Mouse (Mus musculus) liver, embryonic 15.5 days (tissue): ENCODE results near the gene Col23a1. TPM values are rescaled to one million over a fixed set of nuclear protein-coding genes. Genes with fewer than 3 reads are reported as not detected.
"Not testable (repeated sequence)": the region's sequence is repeated elsewhere in the genome, so short reads cannot be mapped to it uniquely, and the experiment has no call there.

Experiments
- ATAC-seq: fragments of 200-750 bp; cut with Nextera tagmentation; 2 replicates; pipeline ENCODE4 v1.8.0; 2017; ENCODE audit warnings: moderate number of reproducible peaks, mild to moderate bottlenecking, moderate library complexity; ENCODE audit not compliant: insufficient read depth
- H3K27ac ChIP-seq: fragments of 300-500 bp; sonication (generic); replicated peaks from 2 replicates; pipeline ENCODE4 v1.5.1; 2015; ENCODE audit warnings: mild to moderate bottlenecking, inconsistent platforms
- H3K27me3 ChIP-seq: fragments of 300-500 bp; sonication (generic); 2 replicates; pipeline ENCODE4 v1.6.1; 2015; ENCODE audit warnings: mild to moderate bottlenecking, inconsistent platforms
- H3K36me3 ChIP-seq: fragments of 300-500 bp; sonication (generic); replicated peaks from 2 replicates; pipeline ENCODE4 v1.6.1; 2015; ENCODE audit warnings: moderate library complexity, mild to moderate bottlenecking, inconsistent platforms
- H3K4me1 ChIP-seq: fragments of 300-500 bp; sonication (generic); replicated peaks from 2 replicates; pipeline ENCODE4 v1.6.1; 2015; ENCODE audit warnings: inconsistent platforms
- H3K4me2 ChIP-seq: fragments of 300-500 bp; sonication (generic); 2 replicates; pipeline ENCODE4 v1.6.1; 2015; ENCODE audit warnings: moderate library complexity, mild to moderate bottlenecking, inconsistent platforms
- H3K4me3 ChIP-seq: fragments of 300-500 bp; sonication (generic); replicated peaks from 2 replicates; pipeline ENCODE4 v1.5.1; 2015; ENCODE audit warnings: mild to moderate bottlenecking, inconsistent platforms
- H3K9ac ChIP-seq: fragments of 300-500 bp; sonication (generic); 2 replicates; pipeline ENCODE4 v1.6.1; 2015; ENCODE audit warnings: moderate library complexity, mild to moderate bottlenecking, inconsistent platforms
- H3K9me3 ChIP-seq: fragments of 300-500 bp; sonication (generic); replicated peaks from 2 replicates; pipeline ENCODE4 v1.6.1; 2016; ENCODE audit warnings: inconsistent platforms
- WGBS: fragments of 180-500 bp; shearing (Covaris S2); methylation state at CpG from one replicate; pipeline ENCODE4 v1.1.7; 2015; ENCODE audit warnings: mixed read lengths; ENCODE audit not compliant: insufficient replicate concordance; 5-methylcytosine and 5-hydroxymethylcytosine counted together
- polyA plus RNA-seq: library from polyadenylated mRNA; unstranded; fragments of >200 nt; fragmentation: Nextera tagmentation; extraction: Ambion mirVana; gene quantifications from 2 replicates; pipeline ENCODE4 v1.2.1, GENCODE M21; 2015

Col23a1 gene
- polyA plus RNA-seq, 1 experiment from 2014 or later, result 0.17 TPM

- H3K27ac ChIP-seq, result no peak overlapping the region
- no peak for ATAC-seq
Measured at GRCm38 (mm10) chr11:51351151-51351550, 61.4 kb downstream of the Col23a1 start.

GRCm38 (mm10) chr11:51351841-51352240, 62.1 kb downstream of the Col23a1 start:
- Histone ChIP-seq H3K9ac (no peak overlapping the region), H3K9me3 (no peaks in the 10 kb centered on the region), H3K4me3 (no peak overlapping the region), H3K4me2 (no peak overlapping the region), H3K36me3 (no peaks in the 10 kb centered on the region), H3K27ac (no peak overlapping the region), H3K4me1 (no peaks in the 10 kb centered on the region), H3K27me3 (no peaks in the 10 kb centered on the region)
- no peak for ATAC-seq
- WGBS, result 49% methylated on average over 5 of the region's 5 CpGs

More at GRCm38 (mm10) chr11:51351151-51351550, 61.4 kb downstream of the Col23a1 start:
- H3K9ac ChIP-seq, result no peak overlapping the region
- no peaks in the 10 kb centered on the region for H3K9me3 ChIP-seq
- WGBS, result 65% methylated on average over 9 of the region's 9 CpGs
- no peaks in the 10 kb centered on the region for H3K4me1 ChIP-seq
- H3K36me3 ChIP-seq, result no peaks in the 10 kb centered on the region
- no peak overlapping the region for H3K4me2 ChIP-seq
- H3K4me3 ChIP-seq, result no peak overlapping the region
- H3K27me3 ChIP-seq, result no peaks in the 10 kb centered on the region

GRCm38 (mm10) chr11:51353746-51354145, 64.0 kb downstream of the Col23a1 start:
- no peak overlapping the region for H3K4me3 ChIP-seq
- no peaks in the 10 kb centered on the region for H3K36me3 ChIP-seq
- no peaks in the 10 kb centered on the region for H3K27me3 ChIP-seq
- no peaks in the 10 kb centered on the region for H3K9me3 ChIP-seq
- H3K27ac ChIP-seq, result no peak overlapping the region
- 63% methylated on average over 5 of the region's 5 CpGs for WGBS
- no peaks in the 10 kb centered on the region for H3K4me1 ChIP-seq
- ATAC-seq, result no peak
- H3K9ac ChIP-seq, result no peak overlapping the region
- no peak overlapping the region for H3K4me2 ChIP-seq

- not testable (repeated sequence) for H3K9me3 ChIP-seq, H3K27ac ChIP-seq, H3K36me3 ChIP-seq, ATAC-seq, H3K4me1 ChIP-seq, H3K9ac ChIP-seq, H3K4me2 ChIP-seq, H3K4me3 ChIP-seq, H3K27me3 ChIP-seq
- 65% methylated on average over 9 of the region's 9 CpGs for WGBS
Measured at GRCm38 (mm10) chr11:51358981-51359380, 69.3 kb downstream of the Col23a1 start.

GRCm38 (mm10) chr11:51364353-51364752, 74.6 kb downstream of the Col23a1 start:
- Histone ChIP-seq H3K27me3 (no peaks in the 10 kb centered on the region), H3K27ac (no peak overlapping the region), H3K36me3 (no peaks in the 10 kb centered on the region), H3K4me2 (no peak overlapping the region), H3K4me1 (no peaks in the 10 kb centered on the region), H3K9me3 (no peaks in the 10 kb centered on the region), H3K9ac (no peak overlapping the region), H3K4me3 (no peak overlapping the region)
- no peak for ATAC-seq
- 76% methylated on average over 5 of the region's 5 CpGs for WGBS

- H3K4me3 ChIP-seq, result no peak overlapping the region
- no peaks in the 10 kb centered on the region for H3K4me1 ChIP-seq
- H3K36me3 ChIP-seq, result no peaks in the 10 kb centered on the region
- 14% methylated on average over 5 of the region's 5 CpGs for WGBS
- H3K27me3 ChIP-seq, result peaks cover 8% of the 10 kb centered on the region
- no peaks in the 10 kb centered on the region for H3K9me3 ChIP-seq
- no peak for ATAC-seq
- H3K4me2 ChIP-seq, result no peak overlapping the region
- no peak overlapping the region for H3K9ac ChIP-seq
- H3K27ac ChIP-seq, result no peak overlapping the region
Measured at GRCm38 (mm10) chr11:51367334-51367733, 77.6 kb downstream of the Col23a1 start.

- H3K27me3 ChIP-seq, result peaks cover 8% of the 10 kb centered on the region
- no peak overlapping the region for H3K4me2 ChIP-seq
- H3K9ac ChIP-seq, result no peak overlapping the region
- WGBS, result 38% methylated on average over 4 of the region's 4 CpGs
- H3K27ac ChIP-seq, result no peak overlapping the region
- H3K9me3 ChIP-seq, result no peaks in the 10 kb centered on the region
- no peak overlapping the region for H3K4me3 ChIP-seq
- H3K36me3 ChIP-seq, result no peaks in the 10 kb centered on the region
- no peaks in the 10 kb centered on the region for H3K4me1 ChIP-seq
- no peak for ATAC-seq
Measured at GRCm38 (mm10) chr11:51370273-51370672, 80.6 kb downstream of the Col23a1 start.

GRCm38 (mm10) chr11:51371321-51371720, 81.6 kb downstream of the Col23a1 start:
- no peak for ATAC-seq
- no peak overlapping the region for H3K27ac ChIP-seq
- no peak overlapping the region for H3K4me2 ChIP-seq
- no peaks in the 10 kb centered on the region for H3K36me3 ChIP-seq
- WGBS, result 61% methylated on average over 4 of the region's 4 CpGs
- no peaks in the 10 kb centered on the region for H3K9me3 ChIP-seq
- peaks cover 8% of the 10 kb centered on the region for H3K27me3 ChIP-seq
- H3K4me3 ChIP-seq, result no peak overlapping the region
- no peak overlapping the region for H3K9ac ChIP-seq
- H3K4me1 ChIP-seq, result no peaks in the 10 kb centered on the region

GRCm38 (mm10) chr11:51371926-51372325, 82.2 kb downstream of the Col23a1 start:
- H3K9me3 ChIP-seq, result no peaks in the 10 kb centered on the region
- 59% methylated on average over 1 of the region's 1 CpGs for WGBS
- ATAC-seq, result no peak
- no peak overlapping the region for H3K4me3 ChIP-seq
- H3K4me1 ChIP-seq, result no peaks in the 10 kb centered on the region
- H3K36me3 ChIP-seq, result no peaks in the 10 kb centered on the region
- H3K27me3 ChIP-seq, result peaks cover 8% of the 10 kb centered on the region
- no peak overlapping the region for H3K9ac ChIP-seq
- no peak overlapping the region for H3K4me2 ChIP-seq
- no peak overlapping the region for H3K27ac ChIP-seq

- Histone ChIP-seq H3K27ac (no peak overlapping the region), H3K9me3 (no peaks in the 10 kb centered on the region), H3K36me3 (no peaks in the 10 kb centered on the region), H3K4me3 (no peak overlapping the region), H3K4me1 (no peaks in the 10 kb centered on the region), H3K27me3 (peaks cover 16% of the 10 kb centered on the region; the same call in 1 of the 2 replicates), H3K4me2 (no peak overlapping the region), H3K9ac (no peak overlapping the region)
- no peak for ATAC-seq
- 47% methylated on average over 5 of the region's 5 CpGs for WGBS
Measured at GRCm38 (mm10) chr11:51377199-51377598, 87.5 kb downstream of the Col23a1 start.

GRCm38 (mm10) chr11:51388892-51389340, 99.2 kb downstream of the Col23a1 start:
- no peak overlapping the region for H3K4me3 ChIP-seq
- no peaks in the 10 kb centered on the region for H3K9me3 ChIP-seq
- no peak overlapping the region for H3K27ac ChIP-seq
- peaks cover 8% of the 10 kb centered on the region for H3K4me1 ChIP-seq
- H3K27me3 ChIP-seq, result peaks cover 11% of the 10 kb centered on the region
- no peak overlapping the region for H3K4me2 ChIP-seq
- WGBS, result 47% methylated on average over 8 of the region's 8 CpGs
- no peak overlapping the region for H3K9ac ChIP-seq
- no peaks in the 10 kb centered on the region for H3K36me3 ChIP-seq
- no peak for ATAC-seq

GRCm38 (mm10) chr11:51389763-51390162, 100.0 kb downstream of the Col23a1 start:
- Histone ChIP-seq H3K4me2 (no peak overlapping the region), H3K4me3 (no peak overlapping the region), H3K36me3 (no peaks in the 10 kb centered on the region), H3K27me3 (peaks cover 16% of the 10 kb centered on the region), H3K9ac (no peak overlapping the region), H3K9me3 (no peaks in the 10 kb centered on the region), H3K4me1 (no peaks in the 10 kb centered on the region), H3K27ac (no peak overlapping the region)
- ATAC-seq, result no peak
- WGBS, result 70% methylated on average over 10 of the region's 10 CpGs
